Mouse (Mus musculus) hindbrain, embryonic 12.5 days (tissue): ENCODE measurements at regions not wholly inside any gene's neighbourhood (a gene's known extent, or its start where the extent isn't known, plus 50 kb on each side); places are given as distances from the start of the nearest gene placed in this dataset.

Source experiments
- ATAC-seq: fragments of 200-750 bp; cut with Nextera tagmentation; 2 replicates; pipeline ENCODE4 v1.8.0; 2017; ENCODE audit warnings: moderate TSS enrichment; ENCODE audit not compliant: low FRiP score
- H3K27ac ChIP-seq: fragments of 300-500 bp; sonication (generic); 2 replicates; pipeline ENCODE4 v1.5.1; 2016; ENCODE audit warnings: mild to moderate bottlenecking
- H3K27me3 ChIP-seq: fragments of 300-500 bp; sonication (generic); 2 replicates; pipeline ENCODE4 v1.6.1; 2016; ENCODE audit warnings: mild to moderate bottlenecking
- H3K36me3 ChIP-seq: fragments of 300-500 bp; sonication (generic); 2 replicates; pipeline ENCODE4 v1.6.1; 2016; ENCODE audit warnings: mild to moderate bottlenecking
- H3K4me1 ChIP-seq: fragments of 300-500 bp; sonication (generic); 2 replicates; pipeline ENCODE4 v1.6.1; 2016
- H3K4me2 ChIP-seq: fragments of 300-500 bp; sonication (generic); replicated peaks from 2 replicates; pipeline ENCODE4 v1.6.1; 2016; ENCODE audit warnings: mild to moderate bottlenecking
- H3K4me3 ChIP-seq: fragments of 300-500 bp; sonication (generic); 2 replicates; pipeline ENCODE4 v1.5.1; 2016; ENCODE audit warnings: mild to moderate bottlenecking
- H3K9ac ChIP-seq: fragments of 300-500 bp; sonication (generic); 2 replicates; pipeline ENCODE4 v1.6.1; 2016; ENCODE audit warnings: mild to moderate bottlenecking, moderate library complexity
- H3K9me3 ChIP-seq: fragments of 300-500 bp; sonication (generic); replicated peaks from 2 replicates; pipeline ENCODE4 v1.6.1; 2016; ENCODE audit warnings: mild to moderate bottlenecking
- WGBS: fragments of 180-500 bp; shearing (Covaris S2); methylation state at CpG from one replicate; pipeline ENCODE4 v1.1.7; 2016; 5-methylcytosine and 5-hydroxymethylcytosine counted together

DNA sequence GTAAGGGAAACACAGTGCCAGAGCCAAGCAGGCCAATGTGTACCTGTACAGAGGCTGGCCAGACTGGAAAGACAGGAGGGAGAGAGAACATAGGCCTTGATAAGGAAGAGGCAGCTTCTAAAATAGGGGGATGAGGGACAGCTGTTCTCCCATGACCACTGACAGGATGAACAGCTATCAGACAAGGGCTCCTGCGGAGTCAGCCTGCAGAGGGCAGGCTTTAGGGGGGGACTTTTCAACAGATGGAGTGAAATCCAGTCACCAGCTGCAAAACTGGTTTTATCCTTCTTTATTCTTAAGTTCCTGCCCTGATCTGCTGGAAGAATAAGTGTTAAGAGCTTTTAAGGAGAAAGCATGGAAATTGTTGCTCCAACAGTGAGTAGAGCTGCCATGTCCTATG, 665.6 kb downstream of the Bcl11a start:
- no peaks in the 10 kb centered on the region for H3K27me3 ChIP-seq
- H3K4me1 ChIP-seq: peaks cover 16% of the 10 kb centered on the region
- no peak overlapping the region for H3K27ac ChIP-seq
- no peak overlapping the region for H3K4me3 ChIP-seq
- ATAC-seq: no peak
- no peaks in the 10 kb centered on the region for H3K36me3 ChIP-seq
- no peak overlapping the region for H3K9ac ChIP-seq
- 44% methylated on average over 1 of the region's 1 CpGs for WGBS
- no peaks in the 10 kb centered on the region for H3K9me3 ChIP-seq
- no peak overlapping the region for H3K4me2 ChIP-seq

GRCm38 (mm10) chr11:24745841-24746240, 668.0 kb downstream of the Bcl11a start:
- Histone ChIP-seq H3K4me1 (peaks cover 5% of the 10 kb centered on the region), H3K36me3 (no peaks in the 10 kb centered on the region), H3K4me3 (no peak overlapping the region), H3K4me2 (no peak overlapping the region), H3K27me3 (no peaks in the 10 kb centered on the region), H3K9ac (no peak overlapping the region), H3K27ac (no peak overlapping the region), H3K9me3 (no peaks in the 10 kb centered on the region)
- ATAC-seq: no peak
- WGBS: 77% methylated on average over 4 of the region's 4 CpGs

- H3K4me1 ChIP-seq: no peaks in the 10 kb centered on the region
- no peaks in the 10 kb centered on the region for H3K27me3 ChIP-seq
- H3K27ac ChIP-seq: no peak overlapping the region
- no peaks in the 10 kb centered on the region for H3K36me3 ChIP-seq
- H3K9me3 ChIP-seq: no peaks in the 10 kb centered on the region
- H3K9ac ChIP-seq: no peak overlapping the region
- no peak for ATAC-seq
- no peak overlapping the region for H3K4me2 ChIP-seq
- H3K4me3 ChIP-seq: no peak overlapping the region
- 75% methylated on average over 7 of the region's 7 CpGs for WGBS
Observed at GRCm38 (mm10) chr11:24750144-24750779, 672.4 kb downstream of the Bcl11a start.

DNA sequence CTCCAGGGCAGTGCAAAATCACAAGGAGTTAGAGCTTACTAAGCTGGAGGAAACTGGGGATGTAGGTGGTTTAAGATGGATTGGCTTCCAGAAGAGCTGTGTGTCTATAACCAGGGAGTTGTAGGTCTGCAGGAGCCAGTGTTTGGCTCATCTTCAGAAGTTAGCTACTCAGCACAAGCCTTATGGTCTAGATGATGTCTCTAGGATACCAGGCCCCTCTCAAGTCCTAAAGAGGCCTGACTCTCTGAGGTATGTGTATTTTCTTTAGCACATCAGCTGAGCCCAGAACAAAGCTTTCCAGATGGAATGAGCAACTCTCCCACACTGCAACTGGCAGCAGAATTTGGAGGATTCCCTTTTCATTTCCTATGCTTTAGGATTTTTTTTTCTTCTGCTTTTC, 680.3 kb downstream of the Bcl11a start:
- Histone ChIP-seq H3K4me2 (no peak overlapping the region), H3K27ac (no peak overlapping the region), H3K36me3 (no peaks in the 10 kb centered on the region), H3K9me3 (no peaks in the 10 kb centered on the region), H3K4me3 (no peak overlapping the region), H3K9ac (no peak overlapping the region), H3K27me3 (no peaks in the 10 kb centered on the region), H3K4me1 (no peaks in the 10 kb centered on the region)
- ATAC-seq: no peak

GRCm38 (mm10) chr11:24783470-24783869, 705.6 kb downstream of the Bcl11a start:
- H3K4me3 ChIP-seq: no peak overlapping the region
- H3K9me3 ChIP-seq: no peaks in the 10 kb centered on the region; the same call in 1 of the 2 replicates
- no peaks in the 10 kb centered on the region for H3K36me3 ChIP-seq
- no peaks in the 10 kb centered on the region for H3K27me3 ChIP-seq
- 85% methylated on average over 7 of the region's 7 CpGs for WGBS
- H3K27ac ChIP-seq: no peak overlapping the region
- H3K4me2 ChIP-seq: no peak overlapping the region
- no peak for ATAC-seq
- no peaks in the 10 kb centered on the region for H3K4me1 ChIP-seq
- no peak overlapping the region for H3K9ac ChIP-seq

DNA sequence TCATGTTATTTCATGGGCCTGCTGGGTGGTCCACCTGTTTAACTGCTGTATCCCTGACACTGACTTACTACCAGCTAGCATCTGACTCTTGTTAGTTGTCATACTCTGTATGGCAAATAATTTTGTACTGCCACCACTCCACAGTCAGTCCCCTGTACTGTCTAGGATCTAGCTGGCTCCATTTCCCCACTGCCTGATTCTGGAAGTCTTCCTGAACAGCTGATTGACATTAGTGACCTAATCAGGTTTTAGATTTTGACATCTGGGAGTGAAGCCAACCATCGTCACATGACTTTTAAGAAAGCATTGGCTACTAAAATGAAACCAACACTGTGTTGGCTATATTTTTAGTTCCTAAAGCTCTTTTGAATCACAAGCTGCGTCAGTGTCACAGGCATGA, 711.3 kb downstream of the Bcl11a start:
- no peak overlapping the region for H3K27ac ChIP-seq
- WGBS: 82% methylated on average over 2 of the region's 2 CpGs

DNA sequence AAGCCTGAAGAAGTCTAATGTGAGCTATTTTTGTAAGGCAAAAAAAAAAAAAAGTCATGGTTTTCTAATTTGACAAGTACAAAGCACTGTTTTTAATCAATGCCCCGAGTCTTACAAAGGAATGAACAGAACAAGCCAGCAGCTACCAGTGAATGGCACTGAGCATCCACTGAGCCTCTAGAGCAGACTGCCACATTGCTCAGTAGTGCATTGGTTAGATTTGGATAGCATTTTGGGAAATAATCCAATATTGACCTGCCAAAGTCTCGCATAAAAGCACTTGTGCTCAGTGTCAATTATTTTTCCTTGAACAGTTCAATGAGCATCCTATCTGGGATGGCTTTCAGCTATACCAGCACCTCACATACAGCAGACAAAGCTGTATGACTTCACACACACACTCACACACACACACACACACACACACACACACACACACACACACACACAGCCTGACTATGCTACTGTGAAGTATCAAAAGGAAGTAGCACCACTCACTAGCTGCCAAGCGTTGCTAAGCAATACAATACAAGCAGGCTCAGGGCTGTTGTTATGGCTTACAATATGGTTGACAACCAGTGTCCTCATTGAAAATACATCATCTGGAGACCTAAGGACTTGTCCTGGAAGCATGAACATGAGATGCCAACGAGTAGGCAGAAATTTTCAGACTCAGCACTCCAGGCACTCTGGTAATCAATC, 717.8 kb downstream of the Bcl11a start:
- H3K27me3 ChIP-seq: no peaks in the 10 kb centered on the region
- ATAC-seq: peak; percentile 50; the same call in 1 of the 2 replicates

More for the DNA sequence above, 711.3 kb downstream of the Bcl11a start:
- no peaks in the 10 kb centered on the region; the same call in 1 of the 2 replicates for H3K9me3 ChIP-seq
- ATAC-seq: no peak
- H3K4me2 ChIP-seq: no peak overlapping the region
- H3K9ac ChIP-seq: no peak overlapping the region
- H3K36me3 ChIP-seq: no peaks in the 10 kb centered on the region
- no peaks in the 10 kb centered on the region for H3K4me1 ChIP-seq
- no peak overlapping the region for H3K4me3 ChIP-seq
- H3K27me3 ChIP-seq: no peaks in the 10 kb centered on the region

GRCm38 (mm10) chr11:24804623-24805023, 726.8 kb downstream of the Bcl11a start:
- no peak overlapping the region for H3K9ac ChIP-seq
- no peaks in the 10 kb centered on the region for H3K27me3 ChIP-seq
- no peaks in the 10 kb centered on the region for H3K36me3 ChIP-seq
- no peak overlapping the region for H3K27ac ChIP-seq
- H3K9me3 ChIP-seq: no peaks in the 10 kb centered on the region
- 61% methylated on average over 8 of the region's 8 CpGs for WGBS
- H3K4me2 ChIP-seq: no peak overlapping the region
- H3K4me3 ChIP-seq: no peak overlapping the region
- ATAC-seq: peak; percentile 63
- H3K4me1 ChIP-seq: no peaks in the 10 kb centered on the region

More for the DNA sequence above, 717.8 kb downstream of the Bcl11a start:
- Histone ChIP-seq H3K4me2 (no peak overlapping the region), H3K27ac (no peak overlapping the region), H3K4me3 (no peak overlapping the region), H3K9ac (no peak overlapping the region), H3K9me3 (no peaks in the 10 kb centered on the region), H3K4me1 (0 out of 2 replicates have a peak, but pooled peaks cover 4% of the 10 kb centered on the region), H3K36me3 (no peaks in the 10 kb centered on the region)
- WGBS: 50% methylated on average over 4 of the region's 4 CpGs

GRCm38 (mm10) chr11:24829578-24830401, 751.9 kb downstream of the Bcl11a start:
- H3K36me3 ChIP-seq: no peaks in the 10 kb centered on the region
- H3K27ac ChIP-seq: peak overlapping the region; percentile 66
- H3K9ac ChIP-seq: no peak overlapping the region
- no peaks in the 10 kb centered on the region for H3K9me3 ChIP-seq
- H3K4me3 ChIP-seq: no peak overlapping the region
- 31% methylated on average over 13 of the region's 13 CpGs for WGBS
- peak; percentile 69 for ATAC-seq
- H3K4me1 ChIP-seq: peaks cover 13% of the 10 kb centered on the region
- H3K4me2 ChIP-seq: peak overlapping the region; percentile 15; the same call in 1 of the 2 replicates
- no peaks in the 10 kb centered on the region for H3K27me3 ChIP-seq

- no peaks in the 10 kb centered on the region for H3K9me3 ChIP-seq
- no peaks in the 10 kb centered on the region for H3K36me3 ChIP-seq
- no peak for ATAC-seq
- 61% methylated on average over 2 of the region's 2 CpGs for WGBS
- no peak overlapping the region for H3K9ac ChIP-seq
- no peak overlapping the region for H3K4me3 ChIP-seq
- no peak overlapping the region for H3K27ac ChIP-seq
- H3K4me2 ChIP-seq: no peak overlapping the region
- H3K27me3 ChIP-seq: no peaks in the 10 kb centered on the region
- H3K4me1 ChIP-seq: peaks cover 13% of the 10 kb centered on the region
Observed at GRCm38 (mm10) chr11:24830484-24830883, 752.6 kb downstream of the Bcl11a start.

GRCm38 (mm10) chr11:24843839-24844738, 766.2 kb downstream of the Bcl11a start:
- H3K27ac ChIP-seq: no peak overlapping the region
- 74% methylated on average over 2 of the region's 2 CpGs for WGBS

More at GRCm38 (mm10) chr11:24843839-24844738, 766.2 kb downstream of the Bcl11a start:
- no peaks in the 10 kb centered on the region for H3K4me1 ChIP-seq
- no peak for ATAC-seq
- no peak overlapping the region for H3K4me3 ChIP-seq
- H3K36me3 ChIP-seq: no peaks in the 10 kb centered on the region
- no peaks in the 10 kb centered on the region for H3K9me3 ChIP-seq
- no peaks in the 10 kb centered on the region for H3K27me3 ChIP-seq
- H3K4me2 ChIP-seq: no peak overlapping the region
- no peak overlapping the region for H3K9ac ChIP-seq
